Mouse (Mus musculus): ENCODE measurements at regions not wholly inside any gene's neighbourhood (a gene's known extent, or its start where the extent isn't known, plus 50 kb on each side); places are given as distances from the start of the nearest gene placed in this dataset.

DNA sequence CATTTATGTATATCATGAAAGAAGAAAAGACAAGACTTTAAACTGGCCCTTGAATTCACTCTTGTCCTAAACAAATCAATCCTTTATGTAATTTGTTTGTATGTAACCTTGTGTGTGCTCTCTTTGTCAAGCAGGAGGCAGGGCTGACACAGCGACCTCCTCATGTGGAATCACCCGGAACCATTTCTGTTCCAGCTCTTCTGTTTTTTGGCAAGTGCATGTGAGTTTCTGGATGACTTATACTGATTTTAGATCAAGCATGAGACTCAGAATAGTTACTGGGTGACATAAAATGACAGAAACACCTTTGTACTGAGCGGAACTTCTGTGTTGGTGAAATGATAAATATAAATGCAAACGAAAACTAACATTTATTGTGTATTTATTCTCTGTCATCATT, 152.3 kb upstream of the Cdkn2b start:
- TF ChIP-seq POLR2A (IDR thresholded peaks at IDR 0.05; ENCODE audit: low read depth, low read length) (no peak), CTCF (IDR thresholded peaks at IDR 0.05; ENCODE audit: extremely low read depth, insufficient read depth, insufficient read length, insufficient replicate concordance) (no peak)

Measured in spleen, adult 2 months (tissue).